Mouse (Mus musculus) liver (tissue): Measurements from ENCODE around the gene Gm15319.
"Not testable (repeated sequence)": the region's sequence is repeated elsewhere in the genome, so short reads cannot be mapped to it uniquely, and the experiment has no call there.

Experiments
- DNase-seq: peaks from one replicate; pipeline ENCODE4 v3.0.0-alpha.2; 2020; ENCODE audit warnings: mixed read lengths

Gene Gm15319

DNA sequence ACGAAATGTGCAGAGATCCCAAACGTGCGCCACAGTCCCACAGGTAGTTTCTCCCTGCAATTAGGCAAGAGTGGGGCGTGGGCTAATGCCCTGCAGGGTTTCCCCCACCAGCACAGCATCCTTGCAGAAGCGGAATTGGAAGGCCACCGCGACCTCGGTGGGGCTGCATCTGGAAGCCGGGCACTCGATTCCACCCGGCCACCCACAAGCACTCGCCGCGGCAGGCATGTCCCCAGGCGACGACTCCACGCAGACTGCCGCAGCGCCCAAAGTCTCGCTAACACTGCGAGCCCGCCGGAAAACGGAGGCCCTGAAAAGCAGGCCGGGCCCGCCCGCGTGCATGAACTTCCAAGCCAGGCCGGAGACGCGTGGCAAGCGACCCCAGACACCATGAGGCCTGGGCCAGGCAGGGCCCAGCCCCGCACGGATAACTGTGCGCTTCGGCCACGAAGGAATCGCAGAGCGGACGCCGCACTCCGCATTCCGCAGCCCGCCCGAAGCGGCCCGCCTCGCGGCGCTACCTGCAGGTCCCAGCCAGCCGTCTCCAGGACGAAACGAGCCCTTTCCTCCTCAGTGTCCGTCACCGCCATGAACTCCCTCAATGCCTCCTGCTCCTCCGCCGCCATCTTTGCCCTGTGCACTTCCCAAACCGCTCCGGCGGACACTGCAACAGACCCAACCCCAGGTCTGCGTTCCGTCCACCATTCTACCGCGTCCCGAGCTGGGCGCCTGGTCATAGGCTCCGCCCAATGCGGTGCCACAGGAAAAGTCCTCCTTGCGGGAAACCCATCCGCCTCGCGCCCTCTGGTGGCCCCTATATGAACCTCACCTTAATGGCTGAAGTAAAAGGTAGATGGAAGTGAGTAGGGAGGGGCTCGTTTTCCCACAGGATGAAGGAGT, 66.0 kb downstream of the Gm15319 start:
- DNase-seq = peak; percentile 89

DNA sequence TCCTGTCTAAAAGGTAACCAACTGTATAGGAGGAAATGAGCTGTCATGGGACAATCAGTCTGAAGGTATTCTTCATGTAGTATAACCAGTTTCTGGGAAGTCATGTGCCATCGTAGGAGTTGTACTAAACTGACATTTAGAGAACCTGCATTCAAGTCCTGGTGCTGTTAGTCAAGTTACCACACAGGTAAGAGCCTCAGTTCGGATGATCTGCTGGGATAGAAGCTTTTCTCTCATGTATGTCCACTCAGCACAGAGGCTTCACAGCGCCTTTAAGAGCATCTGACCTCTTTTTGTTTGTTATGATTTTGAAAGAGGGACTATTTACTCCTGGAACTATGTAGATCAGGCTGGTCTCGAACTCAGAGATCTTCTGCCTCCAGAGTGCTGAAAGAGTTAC, 67.1 kb downstream of the Gm15319 start:
- not testable (repeated sequence) for DNase-seq

- not testable (repeated sequence) for DNase-seq
Measured at GRCm38 (mm10) chr8:20294826-20295225, 68.2 kb downstream of the Gm15319 start.

DNA sequence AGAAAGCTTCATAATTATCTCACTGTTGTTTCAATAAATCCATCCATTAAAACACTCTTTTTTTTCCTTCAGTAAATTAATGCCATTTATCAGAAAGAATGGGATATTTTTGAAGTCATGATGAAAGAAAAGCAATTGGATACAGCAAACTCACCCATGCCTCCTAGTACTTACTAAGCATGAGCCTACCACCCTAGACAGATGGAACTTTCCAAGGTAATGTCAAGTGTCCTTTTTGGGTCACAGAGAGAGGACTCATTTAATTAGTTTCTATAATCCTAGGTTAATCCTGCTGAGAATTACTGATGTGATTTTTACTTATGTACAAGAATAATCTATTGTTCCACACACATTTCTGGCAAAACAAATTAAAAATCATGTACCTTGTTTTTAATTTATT, 69.0 kb downstream of the Gm15319 start:
- not testable (repeated sequence) for DNase-seq

- DNase-seq = not testable (repeated sequence)
Measured at GRCm38 (mm10) chr8:20290015-20290414, 73.0 kb downstream of the Gm15319 start.

- DNase-seq = not testable (repeated sequence)
Measured at GRCm38 (mm10) chr8:20288878-20289277, 74.1 kb downstream of the Gm15319 start.

DNA sequence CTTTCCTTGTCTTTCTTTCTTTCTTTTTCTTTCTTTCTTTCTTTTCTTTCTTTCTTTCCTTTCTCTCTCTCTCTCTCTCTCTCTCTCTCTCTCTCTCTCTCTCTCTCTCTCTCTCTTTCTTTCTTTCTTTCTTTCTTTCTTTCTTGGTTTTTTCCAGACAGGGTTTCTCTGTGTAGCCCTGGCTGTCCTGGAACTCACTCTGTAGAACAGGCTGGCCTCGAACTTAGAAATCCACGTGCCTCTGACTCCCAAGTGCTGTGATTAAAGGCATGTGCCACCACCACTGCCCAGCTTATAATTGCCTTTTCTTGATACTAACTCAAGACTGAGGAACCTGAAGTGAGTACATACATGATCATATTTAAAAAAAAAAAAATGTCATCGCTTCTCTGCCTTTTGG, 75.3 kb downstream of the Gm15319 start:
- DNase-seq = not testable (repeated sequence)
